ENCODE assay signal across 16 mouse cellular contexts in the genomic region with DNA sequence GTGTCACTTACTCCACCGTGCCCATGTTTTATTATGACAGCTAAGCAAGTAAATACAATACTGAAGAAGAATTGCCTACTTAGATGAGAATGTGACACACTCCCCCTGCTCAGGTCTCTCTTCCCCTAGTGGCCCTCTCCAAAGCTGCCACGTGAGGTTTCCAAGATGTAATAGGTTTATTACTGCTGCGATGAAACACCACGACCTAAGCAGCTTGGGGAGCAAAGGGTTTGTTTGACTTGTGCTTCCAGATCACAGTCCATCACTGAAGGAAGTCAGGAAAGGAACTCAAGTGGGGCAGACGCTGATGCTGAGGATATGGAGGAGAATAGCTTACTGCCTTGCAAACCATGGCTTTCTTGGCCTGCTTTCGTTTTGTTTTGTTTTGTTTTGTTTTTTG.
"Had no signal": no experiment of that assay in that cellular context is flagged by ENCODE, and none has a peak within 500 bp of the region (broad histone marks: within the 10 kb centered on the region; RNA-seq: fewer than 3 reads in every experiment).

No protein-coding gene starts in this region.

- H3K4me2 ChIP-seq: lung, embryonic 14.5 days; midbrain, embryonic 12.5 days; neural tube, embryonic 12.5 days; stomach, embryonic 15.5 days had no signal

- H3K4me3 ChIP-seq: midbrain, embryonic 10.5 days; midbrain, embryonic 12.5 days; myocyte; neural tube, embryonic 12.5 days; stomach, embryonic 15.5 days had no signal

- H3K27me3 ChIP-seq: neural tube, embryonic 12.5 days; stomach, embryonic 15.5 days had no signal

- H3K9ac ChIP-seq: liver, embryonic 14.5 days; lung, embryonic 14.5 days; midbrain, embryonic 12.5 days; neural tube, embryonic 12.5 days; stomach, embryonic 15.5 days had no signal

- DNase-seq: lung, adult 18-20 months; lung, embryonic 14.5 days; lung, postnatal 10 days; lung, postnatal 4 days; midbrain, embryonic 14.5 days; right cerebral cortex, postnatal 14 days; thymus, adult 2 months; thymus, postnatal 25 days; thymus, postnatal 4 days had no signal

- H3K9me3 ChIP-seq: midbrain, embryonic 10.5 days; midbrain, embryonic 12.5 days; neural tube, embryonic 12.5 days; stomach, embryonic 15.5 days had no signal

- H3K27ac ChIP-seq: liver, embryonic 14.5 days; midbrain, embryonic 10.5 days; midbrain, embryonic 12.5 days; neural tube, embryonic 12.5 days; stomach, embryonic 15.5 days; stomach, postnatal 0 days had no signal

- H3K36me3 ChIP-seq: midbrain, embryonic 10.5 days; midbrain, embryonic 12.5 days; neural tube, embryonic 12.5 days; stomach, embryonic 15.5 days had no signal
